Mouse (Mus musculus): ENCODE measurements around the gene Laptm5.

DNA sequence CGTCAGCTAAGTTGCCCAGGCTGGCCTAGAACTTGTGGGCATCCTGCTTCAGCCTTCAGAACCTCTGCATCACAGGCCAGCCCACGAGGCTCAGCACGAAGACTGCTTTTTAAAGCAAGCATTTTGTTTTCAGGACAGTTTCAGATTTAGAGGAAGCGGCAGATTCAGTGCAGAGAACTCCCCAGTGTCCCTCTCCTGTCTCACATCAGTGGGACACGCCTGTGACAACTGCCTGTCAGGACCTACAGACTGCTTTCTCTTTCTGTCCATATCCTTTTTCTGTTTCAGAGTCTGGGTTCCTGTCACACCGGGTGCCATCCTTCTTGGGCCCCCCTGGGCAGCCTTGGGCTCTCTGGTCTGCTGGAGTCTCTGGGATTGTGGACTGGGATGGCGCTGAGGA, 3.7 kb downstream of the Laptm5 start:
- TF ChIP-seq POLR2A (IDR thresholded peaks at IDR 0.05; ENCODE audit: borderline replicate concordance, insufficient read depth, low read length) (no peak), CTCF (IDR thresholded peaks at IDR 0.05; ENCODE audit: borderline replicate concordance, insufficient read depth, low read depth, low read length) (no peak)

All from cerebellum, adult 2 months (tissue).